Mouse (Mus musculus) cerebellum, adult 2 months (tissue): ENCODE results near the gene Gm5475. TPM values are rescaled to one million over a fixed set of nuclear protein-coding genes. Genes with fewer than 3 reads are reported as not detected.

ENCODE experiments used
- DNase-seq, 2 experiments: peaks; one replicate each; pipeline ENCODE4 v3.0.0; 2021
- H3K27ac ChIP-seq: fragments of 200-500 bp; 2 replicates; pipeline ENCODE4 v1.5.1; 2012; ENCODE audit warnings: low read length, control low read depth, inconsistent platforms; ENCODE audit not compliant: insufficient read depth
- H3K27me3 ChIP-seq: fragments of 200-500 bp; 2 replicates; pipeline ENCODE4 v1.6.1; 2012; ENCODE audit warnings: inconsistent platforms, mild to moderate bottlenecking, low read length, moderate library complexity; ENCODE audit not compliant: control insufficient read depth, insufficient read depth
- H3K4me1 ChIP-seq: fragments of 200-500 bp; 2 replicates; pipeline ENCODE4 v1.6.1; 2011; ENCODE audit warnings: low read length; ENCODE audit not compliant: control insufficient read depth, insufficient read depth
- H3K4me3 ChIP-seq: fragments of 200-500 bp; replicated peaks from 2 replicates; pipeline ENCODE3; 2011; ENCODE audit warnings: mild to moderate bottlenecking, low read depth, low read length, control low read depth; ENCODE audit not compliant: insufficient read depth
- CTCF ChIP-seq: fragments of 200-500 bp; IDR thresholded peaks from 2 replicates; pipeline ENCODE4 v1.5.1; 2011; ENCODE audit warnings: low read depth, mild to moderate bottlenecking, control low read depth, low read length, moderate library complexity, borderline replicate concordance; ENCODE audit not compliant: insufficient read depth
- POLR2A ChIP-seq: fragments of 200-500 bp; IDR thresholded peaks from 2 replicates; pipeline ENCODE4 v1.6.1; 2011; ENCODE audit warnings: low read length, control low read depth, borderline replicate concordance; ENCODE audit not compliant: insufficient read depth
- WGBS: fragments of 180-500 bp; shearing (Covaris S2); methylation state at CpG from one replicate; pipeline ENCODE4 v1.1.7; 2018; 5-methylcytosine and 5-hydroxymethylcytosine counted together
- polyA plus RNA-seq: library from polyadenylated mRNA; depleted of rRNA; stranded (reverse); fragments of >200 nt; gene quantifications from 2 replicates; pipeline ENCODE4 v1.2.3, GENCODE M21; 2012

The Gm5475 gene
- polyA plus RNA-seq, 1 experiment: not detected

DNA sequence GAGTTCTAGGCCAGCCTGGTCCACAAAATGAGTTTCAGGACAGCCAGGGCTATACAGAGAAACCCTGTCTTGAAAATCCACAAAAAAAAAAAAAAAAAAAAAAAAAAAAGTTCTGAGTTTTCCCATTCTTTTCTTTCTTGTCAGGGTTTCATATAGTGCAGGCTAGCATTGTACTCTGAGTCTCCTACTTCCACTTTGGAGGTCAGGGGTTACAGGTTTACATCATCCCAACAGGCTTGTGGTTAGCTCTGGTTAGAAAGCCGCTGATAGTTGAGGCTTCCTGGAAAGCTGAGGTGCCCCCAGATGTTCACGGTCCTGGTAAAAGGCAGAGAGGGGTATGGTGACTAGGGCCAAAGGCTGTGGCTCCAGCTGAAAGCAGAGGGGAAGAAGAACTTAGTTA lies 24.9 kb downstream of the Gm5475 start:
- DNase-seq: no peak
- H3K27me3 ChIP-seq: no peaks in the 10 kb centered on the region
- no peak overlapping the region for H3K4me3 ChIP-seq
- no peak for TF ChIP-seq CTCF
- TF ChIP-seq POLR2A: no peak
- no peak overlapping the region for H3K27ac ChIP-seq
- H3K4me1 ChIP-seq: peaks cover 3% of the 10 kb centered on the region; the same call in 1 of the 2 replicates
- WGBS: 85% methylated on average over 2 of the region's 2 CpGs

DNA sequence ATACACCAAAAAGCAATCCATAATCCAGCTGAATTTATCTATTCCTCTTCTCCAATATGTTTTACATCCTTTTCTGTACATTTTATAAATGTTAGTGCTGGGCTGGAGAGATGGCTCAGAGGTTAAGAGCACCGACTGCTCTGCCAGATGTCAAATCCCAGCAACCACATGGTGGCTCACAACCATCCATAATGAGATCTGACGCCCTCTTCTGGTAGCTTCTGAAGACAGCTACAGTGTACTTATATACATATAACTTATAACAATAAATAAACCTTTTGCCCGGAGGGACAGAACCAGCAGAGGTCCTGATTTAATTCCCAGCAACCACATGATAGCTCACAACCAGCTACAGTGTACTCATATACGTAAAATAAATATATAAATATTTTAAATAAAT lies 26.6 kb downstream of the Gm5475 start:
- no peak overlapping the region for H3K4me3 ChIP-seq
- 78% methylated on average over 4 of the region's 4 CpGs for WGBS
- no peak overlapping the region for H3K27ac ChIP-seq
- no peak for DNase-seq
- no peaks in the 10 kb centered on the region for H3K27me3 ChIP-seq
- TF ChIP-seq CTCF (no peak), POLR2A (no peak)
- H3K4me1 ChIP-seq: peaks cover 3% of the 10 kb centered on the region; the same call in 1 of the 2 replicates

DNA sequence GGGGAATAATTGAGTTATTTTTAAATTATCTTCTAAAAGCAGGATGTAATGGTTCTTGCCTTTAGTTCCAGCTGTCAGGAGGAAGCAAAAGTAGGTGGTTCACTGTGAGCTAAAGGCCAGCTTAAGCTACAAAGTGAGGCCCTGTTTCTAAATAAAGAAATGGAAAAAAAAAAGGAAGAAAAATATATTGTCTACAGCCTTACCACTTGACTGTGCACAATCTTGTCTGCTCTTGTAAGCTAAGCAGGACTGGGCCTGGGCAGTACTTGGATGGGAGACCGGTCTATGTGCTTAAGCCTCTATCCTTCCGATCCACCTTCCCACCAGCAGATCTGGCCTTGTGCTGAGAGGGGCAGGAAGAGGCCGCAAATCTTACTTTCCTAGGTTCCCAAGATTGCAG lies 27.5 kb downstream of the Gm5475 start:
- no peaks in the 10 kb centered on the region for H3K27me3 ChIP-seq
- no peak for TF ChIP-seq CTCF
- no peak for TF ChIP-seq POLR2A
- peaks cover 3% of the 10 kb centered on the region; the same call in 1 of the 2 replicates for H3K4me1 ChIP-seq
- 95% methylated on average over 3 of the region's 3 CpGs for WGBS
- H3K27ac ChIP-seq: no peak overlapping the region
- H3K4me3 ChIP-seq: no peak overlapping the region
- no peak for DNase-seq

DNA sequence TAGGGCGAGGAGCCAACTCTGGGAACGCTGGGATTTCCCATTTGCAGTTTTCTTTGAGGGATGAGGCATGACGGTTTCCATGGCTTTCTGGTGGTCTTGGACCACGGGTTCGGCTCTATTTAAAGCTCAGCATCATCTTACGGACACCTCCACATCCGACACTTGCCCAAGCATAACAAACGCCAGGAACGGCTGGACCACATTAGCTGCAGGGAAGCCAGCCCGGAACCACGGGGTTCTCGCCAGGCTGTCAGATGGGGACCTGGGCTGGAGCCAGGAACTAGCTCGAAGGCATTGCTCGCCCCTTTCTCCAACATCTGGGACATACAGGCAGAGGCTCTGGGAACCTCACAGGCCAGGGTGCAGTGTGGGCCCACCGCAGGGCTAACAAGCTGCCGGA lies 29.3 kb downstream of the Gm5475 start:
- TF ChIP-seq POLR2A: no peak
- no peak for TF ChIP-seq CTCF
- no peak overlapping the region for H3K4me3 ChIP-seq
- WGBS: 11% methylated on average over 16 of the region's 16 CpGs
- no peak overlapping the region for H3K27ac ChIP-seq
- no peaks in the 10 kb centered on the region for H3K27me3 ChIP-seq
- H3K4me1 ChIP-seq: peaks cover 3% of the 10 kb centered on the region; the same call in 1 of the 2 replicates
- peak; percentile 49 to 51 for DNase-seq

DNA sequence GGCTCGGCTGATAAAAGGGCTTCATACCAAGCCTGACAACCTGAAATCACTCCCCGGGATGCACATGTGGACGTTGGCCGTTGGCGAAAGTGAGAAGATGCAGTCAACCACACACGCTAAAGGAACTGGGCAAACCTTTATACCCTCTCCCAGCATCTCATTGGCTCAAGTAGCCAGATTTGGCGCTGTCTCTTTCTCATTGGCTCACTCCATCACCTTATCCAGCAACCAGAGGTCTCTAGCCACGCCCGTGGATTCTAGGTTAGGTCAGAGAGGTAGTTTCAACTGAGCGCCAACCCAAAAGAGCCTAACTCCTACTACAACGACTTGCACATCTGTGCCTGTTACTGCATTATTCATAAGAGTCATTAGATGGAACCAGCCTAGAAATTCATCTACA lies 30.5 kb downstream of the Gm5475 start:
- Histone ChIP-seq H3K4me1 (peaks cover 3% of the 10 kb centered on the region; the same call in 1 of the 2 replicates), H3K27ac (no peak overlapping the region), H3K27me3 (no peaks in the 10 kb centered on the region), H3K4me3 (no peak overlapping the region)
- 83% methylated on average over 11 of the region's 11 CpGs for WGBS
- no peak for DNase-seq
- no peak for TF ChIP-seq CTCF
- TF ChIP-seq POLR2A: no peak

DNA sequence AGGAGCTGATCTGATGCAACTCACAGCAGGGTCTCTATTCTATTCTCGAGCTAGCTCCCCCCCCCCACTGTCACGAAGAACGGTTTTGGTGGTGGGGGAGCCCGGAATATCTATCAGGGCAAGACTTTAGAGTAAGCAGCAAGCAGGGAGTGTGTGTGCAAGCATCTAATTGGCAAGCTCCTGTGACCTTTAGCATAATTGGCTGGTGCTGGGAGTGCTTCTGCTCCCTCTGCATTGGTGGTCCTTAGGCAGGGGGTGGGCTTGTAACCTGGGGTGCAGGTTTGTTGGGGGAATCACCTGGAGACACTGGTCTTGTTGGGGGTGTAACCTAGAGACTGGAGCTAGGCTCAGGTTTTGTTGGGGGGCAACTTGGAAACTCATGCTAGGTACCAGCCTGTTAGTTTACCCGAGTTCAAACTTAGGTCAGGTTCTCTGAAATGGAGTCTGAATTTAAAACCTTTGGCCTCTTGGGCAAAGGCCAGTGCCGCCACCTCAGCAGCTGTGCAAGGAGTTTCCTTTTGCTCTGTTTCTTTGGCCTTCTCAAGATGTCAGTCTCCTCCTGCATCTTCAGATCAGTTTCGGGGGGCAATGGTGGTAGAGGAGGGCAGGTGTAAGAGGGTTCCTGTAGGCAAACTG lies 34.5 kb downstream of the Gm5475 start:
- Histone ChIP-seq H3K27me3 (no peaks in the 10 kb centered on the region), H3K4me3 (no peak overlapping the region), H3K4me1 (no peaks in the 10 kb centered on the region), H3K27ac (no peak overlapping the region)
- TF ChIP-seq CTCF (no peak), POLR2A (no peak)
- no peak for DNase-seq
- WGBS: 49% methylated on average over 7 of the region's 7 CpGs

DNA sequence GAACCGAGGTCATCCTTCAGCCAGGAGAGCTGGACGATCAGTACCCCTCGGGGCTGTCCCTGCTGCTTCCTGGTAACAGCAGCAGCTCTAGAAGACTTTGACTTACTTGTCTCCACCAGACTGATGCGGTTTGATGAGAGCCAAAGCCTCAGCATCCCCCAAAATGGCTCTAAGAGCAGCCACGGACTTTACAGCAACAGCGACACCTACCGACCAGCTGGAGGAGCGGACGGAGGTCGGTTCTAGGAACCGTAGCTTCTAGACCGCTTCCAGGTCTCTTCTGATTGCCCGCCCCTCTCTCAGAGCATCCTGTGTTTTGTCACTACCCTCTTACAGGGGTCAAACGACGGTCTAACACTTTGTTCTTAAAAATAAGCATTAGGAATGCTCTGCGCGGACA lies 35.4 kb downstream of the Gm5475 start:
- Histone ChIP-seq H3K27me3 (no peaks in the 10 kb centered on the region), H3K27ac (no peak overlapping the region), H3K4me3 (no peak overlapping the region), H3K4me1 (no peaks in the 10 kb centered on the region)
- TF ChIP-seq POLR2A (no peak), CTCF (peak; percentile 91)
- peak; percentile 60 to 76 for DNase-seq
- WGBS: 7% methylated on average over 17 of the region's 17 CpGs

DNA sequence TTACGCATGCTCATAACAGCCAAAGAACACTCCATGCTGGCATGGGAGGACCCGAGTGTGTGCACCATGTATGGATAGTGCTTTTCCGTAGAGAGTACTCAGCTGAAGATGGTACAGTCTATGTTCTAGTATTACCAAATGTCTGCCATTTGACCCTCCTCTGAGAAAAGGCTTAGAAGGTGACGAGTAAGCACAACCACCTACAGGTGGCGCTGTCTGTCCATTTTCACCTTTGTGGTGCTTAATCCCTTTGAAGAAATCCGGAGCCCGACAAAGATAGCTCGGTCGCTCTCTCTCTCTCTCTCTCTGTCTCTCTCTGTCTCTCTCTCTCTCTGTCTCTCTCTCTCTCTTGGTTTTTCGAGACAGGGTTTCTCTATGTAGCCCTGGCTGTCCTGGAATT lies 36.1 kb downstream of the Gm5475 start:
- Histone ChIP-seq H3K4me3 (no peak overlapping the region), H3K27me3 (no peaks in the 10 kb centered on the region), H3K4me1 (no peaks in the 10 kb centered on the region), H3K27ac (no peak overlapping the region)
- DNase-seq: peak; percentile 58 to 64
- no peak for TF ChIP-seq POLR2A
- peak; percentile 63 for TF ChIP-seq CTCF
- 39% methylated on average over 10 of the region's 10 CpGs for WGBS
